Mouse (Mus musculus) megakaryocyte, embryonic 14.5 days (primary cell): ENCODE measurements at regions not wholly inside any gene's neighbourhood (a gene's known extent, or its start where the extent isn't known, plus 50 kb on each side); places are given as distances from the start of the nearest gene placed in this dataset.

Source experiments
- H3K27me3 ChIP-seq: replicated peaks from 2 replicates; pipeline ENCODE3; 2012; ENCODE audit warnings: inconsistent platforms
- H3K36me3 ChIP-seq: replicated peaks from 2 replicates; pipeline ENCODE3; 2012; ENCODE audit warnings: low read length, inconsistent platforms, mixed read lengths
- H3K4me1 ChIP-seq: 2 replicates; pipeline ENCODE4 v1.6.1; 2012; ENCODE audit warnings: inconsistent platforms
- H3K4me3 ChIP-seq: replicated peaks from 2 replicates; pipeline ENCODE3; 2012; ENCODE audit warnings: moderate library complexity, mild to moderate bottlenecking, inconsistent platforms
- H3K9me3 ChIP-seq: 2 replicates; pipeline ENCODE4 v1.6.1; 2012; ENCODE audit warnings: inconsistent platforms
- FLI1 ChIP-seq: IDR thresholded peaks from 2 replicates; pipeline ENCODE4 v1.6.1; 2012; ENCODE audit warnings: low read length, inconsistent platforms, mixed read lengths
- GATA1 ChIP-seq: IDR thresholded peaks from 3 replicates; pipeline ENCODE4 v1.6.1; 2012; ENCODE audit warnings: mixed read lengths, low read length, inconsistent platforms, borderline replicate concordance

DNA sequence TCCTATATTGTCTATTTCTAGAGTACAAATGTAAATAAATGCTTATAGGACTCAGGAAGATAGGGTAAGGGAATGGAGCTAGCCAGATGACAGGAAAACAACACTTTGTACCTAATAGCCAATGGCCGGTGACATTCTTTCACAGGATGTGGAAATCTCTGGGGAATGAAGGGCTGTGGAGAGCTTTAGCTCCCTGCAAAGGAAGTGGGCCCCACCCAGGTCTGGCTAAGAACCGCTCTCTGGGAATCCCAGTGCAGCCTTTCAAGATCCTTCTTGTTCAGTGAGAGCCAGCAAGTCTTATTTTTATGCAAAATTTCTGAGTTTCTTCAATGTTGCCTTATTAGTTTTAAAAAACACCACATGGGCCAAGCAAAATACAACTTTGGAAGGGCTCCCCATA is 54.7 kb upstream of the Pappa2 start:
- H3K27me3 ChIP-seq = no peaks in the 10 kb centered on the region
- no peaks in the 10 kb centered on the region for H3K9me3 ChIP-seq
- H3K4me3 ChIP-seq = no peak overlapping the region
- TF ChIP-seq GATA1 = no peak
- TF ChIP-seq FLI1 = no peak
- H3K4me1 ChIP-seq = no peaks in the 10 kb centered on the region
- H3K36me3 ChIP-seq = no peaks in the 10 kb centered on the region

DNA sequence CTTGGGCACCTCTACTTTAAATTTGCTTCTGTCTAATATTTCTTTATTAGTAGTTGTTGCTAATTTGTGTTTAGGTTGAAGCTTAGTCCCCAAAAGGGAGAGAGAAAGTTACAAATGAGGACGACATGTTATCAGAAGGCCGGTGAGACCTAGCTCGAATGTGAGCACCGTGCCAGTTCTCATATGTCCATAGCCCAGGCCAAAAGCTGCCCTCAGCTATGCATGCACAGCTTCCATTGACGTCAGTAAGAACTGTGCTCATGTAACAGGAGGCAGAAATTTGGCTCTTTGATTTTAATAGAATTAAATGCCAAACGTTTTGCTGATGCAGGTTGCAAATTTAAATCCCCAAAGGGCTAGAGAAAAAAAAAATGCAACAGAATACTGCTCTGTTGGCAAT is 56.1 kb upstream of the Pappa2 start:
- Histone ChIP-seq H3K4me1 (no peaks in the 10 kb centered on the region), H3K36me3 (no peaks in the 10 kb centered on the region), H3K27me3 (no peaks in the 10 kb centered on the region), H3K9me3 (peaks cover 2% of the 10 kb centered on the region; the same call in 1 of the 2 replicates), H3K4me3 (no peak overlapping the region)
- TF ChIP-seq FLI1 (no peak), GATA1 (no peak)

DNA sequence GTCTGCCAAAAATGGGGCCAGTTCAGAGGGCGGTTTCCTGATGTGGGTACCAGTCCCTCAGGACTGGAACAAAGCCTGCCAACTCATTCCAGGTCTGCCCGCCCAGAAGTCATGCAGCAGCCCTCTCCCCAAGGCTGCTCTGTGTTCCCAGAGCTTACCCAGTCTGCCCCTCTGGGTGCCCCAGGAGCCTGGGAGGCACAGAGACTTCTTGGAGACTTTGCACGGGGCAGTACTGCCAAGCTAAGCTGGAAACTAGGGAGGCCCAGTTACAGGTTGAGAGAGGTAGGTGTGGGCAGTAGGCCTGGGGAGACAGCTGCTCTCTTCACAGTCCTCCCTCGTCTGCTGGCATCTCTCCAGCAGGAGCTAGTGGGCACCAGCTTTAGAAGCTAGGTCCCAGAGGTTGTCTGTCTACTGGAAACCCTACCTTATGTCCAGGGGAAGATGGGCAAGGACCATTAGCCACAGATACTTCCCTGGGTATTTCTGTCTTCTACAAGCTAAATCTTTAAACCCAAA is 65.6 kb upstream of the Pappa2 start:
- Histone ChIP-seq H3K27me3 (no peaks in the 10 kb centered on the region), H3K4me3 (no peak overlapping the region), H3K9me3 (peaks cover 26% of the 10 kb centered on the region), H3K4me1 (no peaks in the 10 kb centered on the region), H3K36me3 (no peaks in the 10 kb centered on the region)
- no peak for TF ChIP-seq GATA1
- no peak for TF ChIP-seq FLI1

DNA sequence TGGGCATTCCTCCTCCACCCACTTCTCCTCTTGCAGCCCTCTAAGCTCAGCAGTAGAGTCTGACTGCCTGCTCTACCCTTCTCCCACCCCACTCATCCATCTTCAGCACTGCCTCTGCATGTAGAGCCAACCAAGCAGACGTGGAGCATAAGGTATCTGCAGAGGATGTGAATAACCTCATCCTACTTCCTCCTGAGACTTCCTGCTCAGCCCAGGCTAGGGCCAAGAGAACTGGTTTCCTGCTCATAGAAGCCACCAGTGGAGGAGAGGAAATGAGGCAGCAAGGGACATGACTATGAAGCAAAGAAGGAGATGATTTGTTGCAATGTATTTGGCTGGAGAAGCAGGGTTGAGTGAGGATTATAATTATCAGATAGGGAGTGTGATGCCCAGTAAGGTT is 84.7 kb upstream of the Pappa2 start:
- peak overlapping the region; percentile 20 for H3K4me3 ChIP-seq
- TF ChIP-seq FLI1 = no peak
- TF ChIP-seq GATA1 = no peak

DNA sequence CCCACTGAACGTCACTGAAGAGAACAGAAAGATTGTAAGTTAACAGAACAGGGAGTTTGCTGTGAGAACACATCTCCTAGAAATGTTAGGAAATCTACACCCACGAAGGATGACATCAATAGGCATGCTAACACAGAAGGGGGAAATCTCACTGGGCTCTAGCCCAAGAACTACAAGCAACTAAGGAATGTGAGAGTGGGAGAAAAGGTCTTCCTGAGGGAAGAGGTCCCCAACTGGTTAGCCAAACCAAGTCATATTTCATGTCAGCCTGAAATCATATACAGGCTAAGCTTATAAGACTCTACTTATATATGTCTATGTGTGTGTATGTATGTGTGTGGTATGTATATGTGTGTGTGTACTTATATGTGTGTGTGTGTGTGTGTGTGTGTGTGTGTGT is 118.9 kb upstream of the Pappa2 start:
- TF ChIP-seq GATA1 (no peak), FLI1 (no peak)
- Histone ChIP-seq H3K9me3 (no peaks in the 10 kb centered on the region), H3K27me3 (no peaks in the 10 kb centered on the region), H3K4me1 (no peaks in the 10 kb centered on the region), H3K36me3 (no peaks in the 10 kb centered on the region), H3K4me3 (no peak overlapping the region)

More for the DNA sequence above, 84.7 kb upstream of the Pappa2 start:
- H3K4me1 ChIP-seq = peaks cover 7% of the 10 kb centered on the region
- no peaks in the 10 kb centered on the region for H3K27me3 ChIP-seq
- no peaks in the 10 kb centered on the region for H3K36me3 ChIP-seq
- H3K9me3 ChIP-seq = peaks cover 3% of the 10 kb centered on the region; the same call in 1 of the 2 replicates

DNA sequence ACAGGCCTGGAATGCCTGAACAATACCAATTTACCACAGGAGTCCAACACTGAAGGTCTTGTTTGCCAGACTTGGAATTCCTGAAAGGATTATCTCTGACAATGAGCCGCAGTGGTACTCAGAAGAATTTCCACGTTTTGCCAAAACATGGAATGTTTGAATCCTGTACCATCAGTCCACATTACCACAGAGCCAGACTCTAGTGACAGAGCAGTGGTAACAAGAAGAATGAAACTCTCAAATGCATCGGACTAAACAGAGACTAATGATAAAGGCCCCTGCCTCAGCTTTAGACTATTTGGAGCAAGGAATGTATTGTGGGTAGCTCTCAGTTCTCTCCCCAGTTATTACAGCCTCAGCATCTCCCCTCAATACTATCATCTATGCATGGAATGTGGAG is 109.9 kb upstream of the Cop1 start:
- no peaks in the 10 kb centered on the region for H3K4me1 ChIP-seq
- H3K4me3 ChIP-seq = no peak overlapping the region
- no peaks in the 10 kb centered on the region for H3K27me3 ChIP-seq
- H3K9me3 ChIP-seq = 0 out of 2 replicates have a peak, but pooled peaks cover 2% of the 10 kb centered on the region
- H3K36me3 ChIP-seq = no peaks in the 10 kb centered on the region
- TF ChIP-seq FLI1 (no peak), GATA1 (no peak)

DNA sequence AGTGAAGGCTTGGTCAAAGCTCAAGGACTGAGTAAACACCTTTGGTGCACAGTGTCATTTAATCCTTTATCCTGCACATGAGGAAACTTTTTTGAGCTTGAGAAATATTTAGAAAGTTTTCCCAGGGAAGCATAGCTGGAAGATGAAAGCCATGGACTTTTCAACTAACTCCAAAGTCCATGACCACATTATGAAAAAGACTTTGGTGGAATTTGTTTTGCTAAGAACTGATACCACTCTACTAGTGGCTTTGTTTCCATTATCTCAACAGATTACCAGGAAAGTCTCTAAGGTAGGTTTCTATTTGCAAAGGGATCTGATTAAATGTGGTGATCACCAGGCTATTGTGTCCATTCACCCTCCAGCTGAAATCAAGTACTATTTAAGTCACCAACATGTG is 107.2 kb upstream of the Cop1 start:
- Histone ChIP-seq H3K27me3 (no peaks in the 10 kb centered on the region), H3K4me3 (no peak overlapping the region), H3K36me3 (no peaks in the 10 kb centered on the region), H3K4me1 (no peaks in the 10 kb centered on the region), H3K9me3 (peaks cover 8% of the 10 kb centered on the region; the same call in 1 of the 2 replicates)
- TF ChIP-seq FLI1 = no peak

DNA sequence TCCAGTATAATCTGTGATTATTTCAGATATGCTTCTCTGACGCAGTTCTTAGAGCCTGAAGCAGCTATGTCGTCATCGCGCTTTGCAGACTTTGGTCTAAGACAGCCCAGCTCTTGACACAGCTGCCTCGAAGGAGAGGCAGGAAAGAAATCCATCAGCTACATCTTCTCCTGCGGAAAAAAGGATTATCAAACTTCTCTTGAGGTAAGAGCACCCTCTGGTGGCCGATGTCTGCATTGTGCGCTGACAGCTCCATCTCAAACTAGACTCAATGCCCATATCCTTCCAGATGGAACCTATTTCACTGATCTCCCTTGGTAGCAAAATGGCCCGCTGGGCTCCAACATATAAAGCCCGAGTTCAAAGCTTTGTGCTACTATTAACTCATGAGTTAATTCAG is 96.8 kb upstream of the Cop1 start:
- no peak for TF ChIP-seq FLI1
- no peak for TF ChIP-seq GATA1
- no peaks in the 10 kb centered on the region for H3K36me3 ChIP-seq
- H3K4me3 ChIP-seq = no peak overlapping the region
- H3K4me1 ChIP-seq = peaks cover 3% of the 10 kb centered on the region; the same call in 1 of the 2 replicates
- H3K27me3 ChIP-seq = no peaks in the 10 kb centered on the region
- peaks cover 5% of the 10 kb centered on the region; the same call in 1 of the 2 replicates for H3K9me3 ChIP-seq

DNA sequence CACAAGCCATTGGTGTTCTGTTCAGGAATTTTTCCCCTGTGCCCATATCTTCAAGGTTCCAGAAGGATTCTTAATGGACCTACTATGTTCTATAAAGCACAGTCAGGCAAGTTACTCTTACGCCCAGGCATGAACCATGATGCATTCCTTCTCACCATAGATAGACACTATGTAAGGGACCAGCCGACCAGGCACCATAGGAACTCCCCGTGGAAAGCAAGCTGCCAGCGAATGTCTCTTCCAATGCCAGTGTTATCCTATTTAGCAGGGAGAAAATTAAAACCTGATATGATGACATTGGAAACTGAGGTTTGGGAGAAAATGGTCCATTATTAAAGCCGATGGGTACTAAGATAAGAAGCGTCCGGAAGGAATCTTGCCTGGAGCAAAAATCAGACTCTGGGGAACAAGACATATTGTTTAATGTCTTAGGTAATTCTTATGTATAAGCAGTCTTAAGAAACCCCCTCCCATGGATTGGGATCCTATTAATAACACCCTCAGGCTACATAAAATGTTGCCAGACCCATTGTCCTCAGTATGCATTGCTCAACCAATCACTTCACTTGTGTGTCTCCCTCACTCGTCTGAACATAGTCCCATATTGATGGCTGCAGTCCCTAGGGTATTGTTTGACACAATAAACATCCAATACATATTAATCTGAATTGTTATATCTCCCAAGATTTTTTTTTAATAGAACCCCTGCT is 84.2 kb upstream of the Cop1 start:
- TF ChIP-seq FLI1 (no peak), GATA1 (no peak)

DNA sequence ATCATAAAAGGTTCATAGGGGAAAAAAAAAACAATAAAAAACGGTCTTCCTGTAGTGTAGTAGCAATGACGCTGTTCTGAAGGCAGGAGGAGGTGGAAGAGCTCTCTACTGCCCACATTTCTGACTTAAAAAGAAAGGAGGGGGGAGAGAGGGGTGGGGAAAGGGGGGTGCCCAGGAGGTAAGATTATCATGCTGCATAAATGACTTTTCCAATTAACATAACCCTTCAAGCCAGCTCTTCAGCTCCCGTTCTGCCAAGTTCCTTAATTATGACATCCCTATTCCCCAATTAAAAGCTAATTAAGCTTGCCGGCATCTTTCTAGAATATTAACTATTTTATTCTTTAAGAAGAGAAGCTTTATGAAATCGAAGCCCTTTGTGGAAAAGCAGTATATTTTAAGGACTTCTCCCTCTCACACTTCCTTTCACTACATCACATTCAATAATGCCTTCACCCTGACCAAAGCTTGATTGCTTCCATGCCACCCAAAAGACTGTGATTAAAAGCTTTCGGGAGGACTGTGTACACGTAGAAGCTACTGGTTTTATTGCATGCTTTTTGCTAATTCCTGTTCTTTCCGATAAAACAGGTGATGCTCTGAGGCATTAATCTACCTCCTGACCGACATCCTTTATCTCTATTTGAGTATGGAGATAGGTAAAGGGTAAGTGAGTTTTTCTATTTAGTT is 83.5 kb upstream of the Cop1 start:
- Histone ChIP-seq H3K27me3 (no peaks in the 10 kb centered on the region), H3K4me1 (peaks cover 5% of the 10 kb centered on the region), H3K4me3 (no peak overlapping the region), H3K36me3 (no peaks in the 10 kb centered on the region), H3K9me3 (peaks cover 6% of the 10 kb centered on the region; the same call in 1 of the 2 replicates)
- TF ChIP-seq GATA1 (no peak), FLI1 (no peak)

More for the DNA sequence above, 84.2 kb upstream of the Cop1 start:
- Histone ChIP-seq H3K9me3 (no peaks in the 10 kb centered on the region; the same call in 1 of the 2 replicates), H3K27me3 (no peaks in the 10 kb centered on the region), H3K36me3 (no peaks in the 10 kb centered on the region), H3K4me1 (peaks cover 5% of the 10 kb centered on the region), H3K4me3 (no peak overlapping the region)
